Mouse (Mus musculus) kidney, adult 2 months (tissue): ENCODE data around the gene Pygb.

ENCODE experiments used
- CTCF ChIP-seq: fragments of 200-500 bp; conservative IDR thresholded peaks from 2 replicates; pipeline ENCODE4 v1.5.1; 2011; ENCODE audit warnings: low read depth, mild to moderate bottlenecking, control low read depth, low read length, moderate library complexity, mixed read lengths; ENCODE audit not compliant: insufficient read depth, insufficient read length
- POLR2A ChIP-seq: fragments of 200-500 bp; IDR thresholded peaks from one replicate; pipeline ENCODE4 v1.6.1; 2011; ENCODE audit warnings: low read depth, low read length, control low read depth

DNA sequence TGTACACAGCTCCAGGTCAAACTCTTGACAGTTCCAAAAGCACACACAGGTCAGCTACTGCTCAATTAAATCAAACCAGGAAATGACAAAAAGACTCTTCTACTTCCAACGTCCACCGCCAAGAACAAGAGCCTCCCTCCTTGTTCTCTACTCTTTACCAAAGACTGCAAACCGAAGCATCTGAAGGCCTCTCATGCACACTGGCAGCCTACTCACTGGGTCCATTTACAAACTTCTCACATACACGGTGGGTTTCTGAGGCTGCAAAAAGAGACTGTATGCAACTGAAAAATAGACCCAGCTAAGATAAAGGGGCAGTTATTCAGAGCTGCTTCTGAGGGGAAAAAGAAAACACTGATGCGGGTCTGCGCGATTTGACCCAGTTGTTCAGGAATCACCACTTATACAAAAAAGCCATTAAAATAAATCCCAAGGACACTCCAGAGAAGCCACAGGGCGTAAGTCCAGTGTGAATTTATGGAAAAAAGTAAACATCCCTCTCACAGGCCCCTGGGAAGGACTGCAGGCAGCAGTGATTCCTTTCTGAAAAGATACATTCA lies 61.0 kb downstream of the Pygb start:
- no peak for TF ChIP-seq CTCF
- no peak for TF ChIP-seq POLR2A
